Mouse (Mus musculus) lung, postnatal 0 days (tissue): ENCODE data around the gene Ccdc183.

Experiments
- CTCF ChIP-seq: IDR thresholded peaks from 2 replicates; pipeline ENCODE4 v1.5.1; 2016; ENCODE audit warnings: antibody characterized with exemption, mild to moderate bottlenecking
- EP300 ChIP-seq: IDR thresholded peaks from 2 replicates; pipeline ENCODE4 v1.6.1; 2016; ENCODE audit warnings: antibody characterized with exemption, mild to moderate bottlenecking, control low read depth

DNA sequence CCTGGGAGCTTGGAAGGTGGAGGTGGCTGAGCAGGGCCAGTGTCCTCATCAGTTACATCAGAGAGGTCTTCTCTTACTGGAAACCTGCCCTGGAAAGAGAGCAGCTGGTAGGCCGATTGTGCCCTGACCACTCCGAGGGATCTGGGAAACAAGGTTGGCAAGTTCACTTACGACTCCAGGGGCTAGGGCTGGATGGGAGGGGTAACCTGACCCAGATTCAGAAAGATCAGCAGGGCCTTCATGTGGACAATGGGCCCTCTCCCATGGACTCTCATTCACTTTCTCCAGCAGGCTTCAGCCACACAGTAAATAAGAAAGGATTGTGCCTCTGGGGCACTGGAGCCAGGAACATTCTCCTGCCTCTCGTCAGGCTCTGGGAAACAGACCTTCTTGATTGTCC, 32.6 kb downstream of the Ccdc183 start:
- TF ChIP-seq CTCF (no peak), EP300 (no peak)
